Mouse (Mus musculus) lung, embryonic 14.5 days (tissue): ENCODE data around the gene Dusp11. TPM values are rescaled to one million over a fixed set of nuclear protein-coding genes. Genes with fewer than 3 reads are reported as not detected.
A peak's percentile ranks its signal among the peaks of the same experiment; 100 is the strongest.
"Not testable (repeated sequence)": the region's sequence is repeated elsewhere in the genome, so short reads cannot be mapped to it uniquely, and the experiment has no call there.

ENCODE experiments used
- ATAC-seq: fragments of 200-750 bp; cut with Nextera tagmentation; 2 replicates; pipeline ENCODE4 v1.8.0; 2017; ENCODE audit warnings: mild to moderate bottlenecking, moderate TSS enrichment, moderate library complexity; ENCODE audit not compliant: insufficient read depth
- DNase-seq: peaks from one replicate; pipeline ENCODE4 v3.0.0-alpha.2; 2015
- H3K27ac ChIP-seq: fragments of 300-500 bp; sonication (generic); 2 replicates; pipeline ENCODE4 v1.5.1; 2014; ENCODE audit warnings: low read depth, mild to moderate bottlenecking, moderate library complexity
- H3K27me3 ChIP-seq: fragments of 300-500 bp; sonication (generic); 2 replicates; pipeline ENCODE4 v1.6.1; 2014; ENCODE audit warnings: low read length, control low read depth; ENCODE audit not compliant: insufficient read depth
- H3K36me3 ChIP-seq: fragments of 300-500 bp; sonication (generic); 2 replicates; pipeline ENCODE4 v1.6.1; 2014; ENCODE audit warnings: control low read depth; ENCODE audit not compliant: insufficient read depth
- H3K4me1 ChIP-seq: fragments of 300-500 bp; sonication (generic); 2 replicates; pipeline ENCODE4 v1.6.1; 2014; ENCODE audit warnings: antibody characterized with exemption, control low read depth; ENCODE audit not compliant: insufficient read depth
- H3K4me2 ChIP-seq: fragments of 300-500 bp; sonication (generic); 2 replicates; pipeline ENCODE4 v1.6.1; 2014; ENCODE audit warnings: mild to moderate bottlenecking
- H3K4me3 ChIP-seq: fragments of 300-500 bp; sonication (generic); 2 replicates; pipeline ENCODE4 v1.5.1; 2014; ENCODE audit warnings: low read depth, low read length
- H3K9ac ChIP-seq: fragments of 300-500 bp; sonication (generic); 2 replicates; pipeline ENCODE4 v1.6.1; 2014
- H3K9me3 ChIP-seq: fragments of 300-500 bp; sonication (generic); 2 replicates; pipeline ENCODE4 v1.6.1; 2016; ENCODE audit warnings: low read depth, low read length, control low read depth
- CTCF ChIP-seq: IDR thresholded peaks from 2 replicates; pipeline ENCODE4 v1.5.1; 2016; ENCODE audit warnings: antibody characterized with exemption, low read depth
- WGBS: fragments of 180-500 bp; shearing (Covaris S2); extraction: QIAGEN DNeasy Blood & Tissue Kit; methylation state at CpG from one replicate; pipeline ENCODE4 v1.1.7; 2014; 5-methylcytosine and 5-hydroxymethylcytosine counted together
- polyA plus RNA-seq: library from polyadenylated mRNA; unstranded; fragments of >200 nt; fragmentation: Nextera tagmentation; extraction: Ambion mirVana; gene quantifications from 2 replicates; pipeline ENCODE4 v1.2.1, GENCODE M21; 2014

Dusp11 gene
- 50.0 and 56.3 TPM in 2 replicates for polyA plus RNA-seq

DNA sequence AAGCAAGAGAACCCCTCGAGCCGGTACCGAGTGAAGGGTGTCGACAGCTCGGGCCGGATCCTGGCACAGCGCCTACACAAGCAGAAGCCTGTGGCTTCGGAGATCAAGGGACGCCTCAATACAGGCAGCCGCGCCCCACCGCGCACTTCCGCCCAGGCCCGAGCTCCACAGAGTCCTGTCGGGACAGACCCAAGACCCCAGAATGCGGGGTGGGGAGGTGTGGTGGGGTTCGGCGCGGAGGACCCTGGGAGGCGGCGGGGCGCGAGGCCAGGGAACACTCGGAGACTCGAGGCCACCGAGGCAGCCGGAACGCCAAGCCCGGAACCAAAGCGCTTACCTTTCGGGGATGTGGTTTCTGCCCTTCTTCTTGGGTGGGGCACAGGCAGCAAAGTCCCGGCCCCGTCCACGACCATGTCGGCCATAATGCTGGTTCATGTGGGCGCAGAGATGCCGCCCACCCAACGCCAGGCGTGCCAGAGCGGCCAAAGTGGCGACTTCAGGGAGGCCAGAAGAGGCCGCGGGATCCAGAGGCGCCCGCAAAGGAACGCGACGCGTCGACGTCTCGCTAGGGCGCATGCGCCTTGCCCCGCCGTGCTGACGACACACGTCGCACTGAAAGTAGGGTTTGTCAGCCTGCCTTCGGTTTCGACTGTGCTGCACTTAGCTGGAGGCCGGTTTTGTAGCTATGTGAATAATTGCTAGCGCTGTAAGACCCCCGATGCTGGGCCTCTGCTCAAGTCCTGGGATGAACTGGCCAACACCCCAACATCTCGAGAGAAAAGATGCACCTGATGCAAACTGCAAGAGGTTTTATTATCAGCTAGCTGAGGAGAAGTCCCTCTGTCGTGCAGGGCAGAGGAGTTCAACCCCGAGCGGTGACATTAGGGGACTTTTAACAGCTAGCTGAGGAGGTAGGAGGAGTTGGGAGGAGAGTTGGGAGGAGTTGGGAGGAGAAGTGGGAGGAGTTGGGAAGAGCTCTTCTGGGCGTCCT is at the start of gene Dusp11:
Dusp11 (minus strand) TSS at position 567 of the 991 bp plus-strand sequence.
- TF ChIP-seq CTCF = no peak
- H3K4me1 ChIP-seq = peaks cover 8% of the 10 kb centered on the region; the same call in 1 of the 2 replicates
- H3K4me3 ChIP-seq = peak within 1 kb of the TSS; percentile 75
- peak within 1 kb of the TSS; percentile 73 for H3K4me2 ChIP-seq
- H3K36me3 ChIP-seq = peaks cover 20% of the 10 kb centered on the region
- no peaks in the 10 kb centered on the region for H3K27me3 ChIP-seq
- ATAC-seq (peak; percentile 98), DNase-seq (peak; percentile 97)
- H3K27ac ChIP-seq = peak within 1 kb of the TSS; percentile 99
- H3K9ac ChIP-seq = peak within 1 kb of the TSS; percentile 85
- WGBS = under 1% methylated on average over 68 of the region's 70 CpGs
- H3K9me3 ChIP-seq = no peaks in the 10 kb centered on the region

DNA sequence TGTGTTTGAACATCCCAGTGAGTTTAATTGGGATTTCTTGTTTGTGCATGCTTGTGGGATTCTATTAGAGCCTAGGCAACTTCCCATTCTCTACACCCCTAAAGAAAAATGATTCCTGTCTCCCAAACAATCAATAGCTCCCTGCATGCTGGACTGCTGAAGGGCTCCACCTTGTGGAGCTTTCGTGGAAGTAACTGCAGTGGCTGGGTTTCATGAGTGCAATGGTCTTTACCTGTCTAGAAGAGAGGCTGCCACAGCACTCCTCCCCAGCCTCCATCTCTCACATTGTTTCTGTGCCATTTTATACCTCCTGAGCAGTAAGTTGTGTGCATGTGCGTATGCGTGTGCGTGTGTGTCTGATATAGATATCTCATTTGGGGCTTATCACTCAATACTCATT is 48.5 kb upstream of the Dusp11 start:
- Histone ChIP-seq H3K4me1 (no peaks in the 10 kb centered on the region), H3K27ac (no peak overlapping the region), H3K4me3 (no peak overlapping the region), H3K4me2 (no peak overlapping the region), H3K9ac (no peak overlapping the region), H3K36me3 (no peaks in the 10 kb centered on the region), H3K9me3 (no peaks in the 10 kb centered on the region), H3K27me3 (no peaks in the 10 kb centered on the region)
- WGBS = 38% methylated on average over 4 of the region's 4 CpGs
- DNase-seq (peak; percentile 71), ATAC-seq (no peak)
- peak; percentile 76 for TF ChIP-seq CTCF

- ATAC-seq = peak; percentile 91
- 8% methylated on average over 18 of the region's 18 CpGs for WGBS
Observed at GRCm38 (mm10) chr6:86004271-86005148, 43.0 kb upstream of the Dusp11 start.

DNA sequence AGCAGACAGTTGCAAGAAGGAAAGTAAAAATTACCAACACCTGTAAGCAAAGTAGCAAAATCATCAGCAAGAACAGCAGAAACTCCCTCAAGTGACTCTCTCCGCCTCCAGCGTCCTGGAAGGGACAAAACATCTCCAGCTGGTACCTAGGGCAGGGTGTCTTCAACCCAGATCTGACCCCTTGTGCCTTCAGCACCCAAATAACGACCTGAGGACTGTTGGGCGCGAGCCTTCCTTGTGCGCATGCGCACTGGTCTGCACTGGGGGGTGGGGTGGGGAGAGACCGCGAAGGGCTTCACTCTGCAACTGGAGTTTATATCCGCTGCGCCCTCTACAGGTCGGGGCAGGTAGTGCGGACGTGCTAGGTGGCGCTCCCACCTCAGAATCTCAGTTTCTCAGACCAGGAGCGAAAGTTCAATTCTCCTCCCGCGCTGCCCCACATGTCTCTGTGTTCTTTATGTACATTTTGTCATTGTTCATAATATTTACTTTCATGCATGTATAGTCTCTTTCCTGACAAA is 42.0 kb upstream of the Dusp11 start:
- Histone ChIP-seq H3K9me3 (no peaks in the 10 kb centered on the region), H3K4me3 (no peak overlapping the region), H3K9ac (no peak overlapping the region), H3K4me1 (no peaks in the 10 kb centered on the region), H3K36me3 (no peaks in the 10 kb centered on the region), H3K4me2 (no peak overlapping the region), H3K27ac (no peak overlapping the region), H3K27me3 (no peaks in the 10 kb centered on the region)
- WGBS = 72% methylated on average over 18 of the region's 18 CpGs
- DNase-seq = peak; percentile 11
- ATAC-seq = no peak
- peak; percentile 47; the same call in 1 of the 2 replicates for TF ChIP-seq CTCF

More at GRCm38 (mm10) chr6:86004271-86005148, 43.0 kb upstream of the Dusp11 start:
- Histone ChIP-seq H3K36me3 (no peaks in the 10 kb centered on the region), H3K9ac (peak overlapping the region; percentile 18; the same call in 1 of the 2 replicates), H3K27me3 (no peaks in the 10 kb centered on the region), H3K4me3 (no peak overlapping the region), H3K4me2 (peak overlapping the region; percentile 47), H3K27ac (no peak overlapping the region), H3K9me3 (no peaks in the 10 kb centered on the region), H3K4me1 (no peaks in the 10 kb centered on the region)
- peak; percentile 97 for TF ChIP-seq CTCF
- DNase-seq = peak; percentile 92

DNA sequence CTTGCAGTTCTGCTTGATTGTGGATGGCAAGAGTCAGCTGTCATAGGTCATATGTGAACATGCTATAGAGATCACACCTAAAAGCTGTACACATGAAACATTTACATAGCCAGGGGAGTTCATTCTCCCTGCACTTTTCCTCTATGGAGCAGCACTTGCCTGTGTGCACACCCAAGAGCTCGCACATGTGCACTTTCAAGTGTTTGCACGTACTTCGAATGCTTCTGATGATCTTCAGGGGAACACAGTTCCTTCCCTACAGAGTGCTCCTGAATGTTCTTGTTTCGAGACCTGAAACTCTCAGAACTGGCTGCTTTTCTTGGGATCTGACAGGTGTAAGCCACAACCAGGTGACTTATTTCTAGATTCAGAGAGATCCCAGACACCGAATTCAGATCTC is 29.3 kb upstream of the Dusp11 start:
- ATAC-seq, H3K27ac ChIP-seq, H3K4me1 ChIP-seq, H3K4me3 ChIP-seq, H3K9me3 ChIP-seq, DNase-seq, H3K36me3 ChIP-seq, H3K27me3 ChIP-seq, H3K4me2 ChIP-seq, H3K9ac ChIP-seq: not testable (repeated sequence)
- WGBS = 63% methylated on average over 5 of the region's 5 CpGs

DNA sequence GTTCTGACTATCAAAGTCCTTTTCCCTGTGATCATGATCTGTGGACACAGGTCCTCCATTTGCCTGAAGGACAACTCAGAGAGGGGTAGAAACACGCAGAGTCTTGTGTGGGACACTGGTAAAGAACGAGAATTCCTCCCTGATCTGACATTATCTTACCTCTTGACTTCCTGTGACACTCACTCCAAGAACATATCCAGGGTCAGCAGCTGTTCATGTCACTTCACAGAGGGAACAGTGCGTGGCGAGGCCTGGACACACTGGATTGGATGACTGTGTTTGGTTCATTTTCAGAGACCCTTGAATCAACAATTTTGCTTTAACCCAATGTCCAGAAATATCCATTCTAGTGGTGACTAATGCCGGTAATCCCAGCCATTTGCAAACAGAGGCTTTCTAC is 28.1 kb upstream of the Dusp11 start:
- not testable (repeated sequence) for ATAC-seq, H3K27me3 ChIP-seq, H3K4me1 ChIP-seq, H3K4me3 ChIP-seq, DNase-seq, H3K9me3 ChIP-seq, H3K4me2 ChIP-seq, H3K9ac ChIP-seq, H3K27ac ChIP-seq, H3K36me3 ChIP-seq
- WGBS = 67% methylated on average over 5 of the region's 5 CpGs
